Mouse (Mus musculus): ENCODE measurements at regions not wholly inside any gene's neighbourhood (a gene's known extent, or its start where the extent isn't known, plus 50 kb on each side); places are given as distances from the start of the nearest gene placed in this dataset.

DNA sequence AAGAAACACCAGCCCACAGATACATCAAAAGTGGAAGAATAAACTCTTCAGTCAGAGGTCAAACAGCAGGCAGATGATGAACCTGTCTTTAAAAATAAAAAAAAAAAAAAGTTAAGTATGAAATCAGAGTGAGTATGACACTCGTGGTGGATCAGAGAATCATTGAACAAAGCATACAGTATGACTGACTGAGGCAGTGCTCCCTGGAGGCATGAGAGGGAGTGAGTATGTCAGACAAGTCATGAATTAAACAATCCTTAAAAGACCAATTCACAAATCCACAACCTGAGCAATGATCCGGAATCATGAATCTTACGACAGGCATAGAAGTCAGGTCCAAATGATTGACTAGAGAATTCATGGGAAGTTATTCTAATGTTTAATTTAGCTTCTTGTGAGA lies 555.4 kb upstream of the Slc39a10 start:
- H3K4me1 ChIP-seq (replicated peaks), result no peaks in the 10 kb centered on the region
- H3K27ac ChIP-seq, result no peak overlapping the region
- no peak for DNase-seq (ENCODE audit: low spot score)
- 78% methylated on average over 3 of the region's 3 CpGs for WGBS
- H3K9me3 ChIP-seq, result no peaks in the 10 kb centered on the region
- no peaks in the 10 kb centered on the region for H3K36me3 ChIP-seq
- H3K4me3 ChIP-seq, result no peak overlapping the region
- H3K27me3 ChIP-seq (ENCODE audit: insufficient read depth, poor library complexity, severe bottlenecking), result no peaks in the 10 kb centered on the region

GRCm38 (mm10) chr1:47446021-47446420 lies 553.4 kb upstream of the Slc39a10 start:
- H3K9me3 ChIP-seq, result no peaks in the 10 kb centered on the region
- no peaks in the 10 kb centered on the region for H3K36me3 ChIP-seq
- H3K4me1 ChIP-seq (replicated peaks), result no peaks in the 10 kb centered on the region
- 74% methylated on average over 6 of the region's 6 CpGs for WGBS
- no peak overlapping the region for H3K4me3 ChIP-seq
- no peak overlapping the region for H3K27ac ChIP-seq
- no peak for DNase-seq (ENCODE audit: low spot score)
- no peaks in the 10 kb centered on the region for H3K27me3 ChIP-seq (ENCODE audit: insufficient read depth, poor library complexity, severe bottlenecking)

DNA sequence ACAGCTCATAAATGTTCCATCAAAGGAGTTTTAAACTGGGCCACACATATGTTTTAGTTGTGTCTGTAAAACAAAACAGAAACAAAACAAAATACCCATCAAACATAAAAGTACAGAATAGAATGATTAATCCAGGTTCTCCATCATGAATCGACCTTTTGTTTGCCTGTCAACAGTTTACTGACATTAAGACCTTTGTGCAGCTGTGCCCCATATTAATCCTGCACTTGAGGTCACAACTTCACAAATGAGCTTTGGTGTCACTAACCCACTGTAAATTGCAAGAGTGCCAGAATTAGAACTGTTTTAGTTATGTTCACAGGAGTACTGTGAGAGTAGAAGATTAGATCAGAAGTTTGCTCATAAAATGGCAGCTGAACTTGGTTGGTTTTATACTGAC lies 540.2 kb upstream of the Slc39a10 start:
- WGBS, result 71% methylated on average over 1 of the region's 1 CpGs
- Histone ChIP-seq H3K4me1 (replicated peaks) (no peaks in the 10 kb centered on the region), H3K36me3 (no peaks in the 10 kb centered on the region), H3K9me3 (no peaks in the 10 kb centered on the region), H3K27me3 (ENCODE audit: insufficient read depth, poor library complexity, severe bottlenecking) (no peaks in the 10 kb centered on the region), H3K27ac (no peak overlapping the region), H3K4me3 (no peak overlapping the region)
- no peak for DNase-seq (ENCODE audit: low spot score)

DNA sequence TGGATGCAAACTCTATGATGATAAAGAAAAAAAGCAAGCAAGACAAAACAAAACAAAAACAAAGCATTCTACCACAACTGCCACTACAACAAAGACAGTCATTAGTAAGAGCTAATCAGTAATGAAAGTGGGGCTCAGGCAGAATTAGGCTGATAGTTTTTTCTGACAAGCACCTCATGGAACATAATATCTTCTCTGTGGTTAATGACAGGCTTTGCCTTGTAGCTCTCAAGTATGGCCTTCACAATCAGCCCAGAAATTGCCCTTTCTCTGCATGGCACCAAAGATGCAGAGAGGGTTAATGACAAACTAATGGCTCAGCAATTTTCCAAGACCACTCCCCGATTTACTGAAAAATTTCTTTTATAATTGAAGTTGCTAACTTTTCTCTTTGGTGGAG lies 512.5 kb upstream of the Slc39a10 start:
- Histone ChIP-seq H3K4me1 (replicated peaks) (no peaks in the 10 kb centered on the region), H3K27ac (no peak overlapping the region), H3K4me3 (no peak overlapping the region), H3K27me3 (ENCODE audit: insufficient read depth, poor library complexity, severe bottlenecking) (no peaks in the 10 kb centered on the region), H3K36me3 (no peaks in the 10 kb centered on the region), H3K9me3 (no peaks in the 10 kb centered on the region)
- no peak for DNase-seq (ENCODE audit: low spot score)
- WGBS, result 80% methylated on average over 1 of the region's 1 CpGs

DNA sequence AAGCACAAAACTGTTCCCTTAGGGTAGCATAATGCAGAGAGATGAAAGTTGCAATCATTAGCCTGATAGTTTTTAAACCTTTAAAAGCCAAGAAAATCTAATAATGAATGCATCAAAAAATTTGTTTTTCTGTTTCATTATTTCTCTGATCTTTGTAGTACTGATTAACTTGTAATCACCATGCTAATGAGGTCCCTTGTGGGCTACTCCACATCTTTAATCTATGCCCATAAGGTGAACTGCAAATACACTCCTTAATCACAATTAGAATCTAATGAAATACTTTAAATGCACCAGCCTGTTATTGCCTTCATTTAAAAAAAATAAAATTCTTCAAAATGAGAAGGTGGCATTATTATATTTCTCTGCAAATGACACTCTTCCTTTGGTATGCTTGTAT lies 493.9 kb upstream of the Slc39a10 start:
- no peak for DNase-seq (ENCODE audit: low spot score)
- H3K4me1 ChIP-seq (replicated peaks), result no peaks in the 10 kb centered on the region

DNA sequence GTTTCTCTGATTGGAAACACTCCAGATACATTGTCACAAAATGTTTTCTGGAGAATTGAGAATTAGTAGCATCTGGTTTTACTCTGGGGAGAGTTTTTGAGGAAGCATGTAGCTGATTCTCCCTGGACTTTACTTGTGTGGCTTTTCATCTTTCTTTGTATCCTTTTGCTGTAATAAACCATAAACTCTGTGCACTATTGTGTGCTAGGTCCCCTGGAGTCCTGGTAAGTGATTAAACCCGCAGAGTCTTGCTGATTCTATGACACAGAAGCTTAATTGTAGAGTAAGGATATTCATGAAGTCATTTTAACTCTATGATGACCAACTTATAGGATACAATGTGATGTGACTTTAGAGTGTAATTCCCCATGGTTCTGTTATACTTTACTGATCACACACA lies 486.1 kb upstream of the Slc39a10 start:
- 48% methylated on average over 1 of the region's 1 CpGs for WGBS
- Histone ChIP-seq H3K4me3 (no peak overlapping the region), H3K36me3 (no peaks in the 10 kb centered on the region), H3K27ac (no peak overlapping the region), H3K27me3 (ENCODE audit: insufficient read depth, poor library complexity, severe bottlenecking) (no peaks in the 10 kb centered on the region), H3K9me3 (no peaks in the 10 kb centered on the region), H3K4me1 (replicated peaks) (no peaks in the 10 kb centered on the region)
- no peak for DNase-seq (ENCODE audit: low spot score)

More for the DNA sequence above, 493.9 kb upstream of the Slc39a10 start:
- H3K27me3 ChIP-seq (ENCODE audit: insufficient read depth, poor library complexity, severe bottlenecking), result no peaks in the 10 kb centered on the region
- H3K27ac ChIP-seq, result no peak overlapping the region
- H3K36me3 ChIP-seq, result no peaks in the 10 kb centered on the region
- no peak overlapping the region for H3K4me3 ChIP-seq
- H3K9me3 ChIP-seq, result no peaks in the 10 kb centered on the region

- Histone ChIP-seq H3K27me3 (ENCODE audit: insufficient read depth, poor library complexity, severe bottlenecking) (no peaks in the 10 kb centered on the region), H3K4me1 (replicated peaks) (no peaks in the 10 kb centered on the region), H3K36me3 (no peaks in the 10 kb centered on the region), H3K4me3 (no peak overlapping the region), H3K9me3 (no peaks in the 10 kb centered on the region), H3K27ac (no peak overlapping the region)
- DNase-seq (ENCODE audit: low spot score), result no peak
- 91% methylated on average over 3 of the region's 3 CpGs for WGBS
Measured at GRCm38 (mm10) chr1:47339718-47340439, 447.2 kb upstream of the Slc39a10 start.

DNA sequence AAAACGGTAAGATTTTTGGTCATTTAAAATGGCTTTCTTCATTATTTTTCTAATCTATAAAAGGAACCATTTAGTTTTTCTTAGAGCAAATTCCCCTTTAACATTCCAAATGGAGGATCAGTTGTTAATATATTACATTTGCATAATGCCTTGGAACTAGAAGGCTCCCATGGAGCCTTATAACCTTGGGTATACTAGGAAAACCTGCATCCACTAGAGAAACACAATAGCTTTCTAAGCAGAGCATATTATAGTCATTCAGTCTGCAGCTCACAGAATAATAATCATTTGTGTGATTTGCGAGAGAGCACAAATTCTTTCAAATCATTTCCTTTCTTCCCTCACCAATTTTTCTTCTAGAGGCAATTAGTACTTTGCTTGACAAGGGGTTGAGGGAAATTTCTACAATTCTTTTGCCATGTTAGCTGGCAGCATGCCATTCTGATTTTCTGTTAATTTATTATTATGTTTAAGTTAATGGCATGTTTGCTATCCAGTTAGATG lies 418.0 kb upstream of the Slc39a10 start:
- WGBS, result 87% methylated on average over 2 of the region's 2 CpGs
- Histone ChIP-seq H3K27ac (no peak overlapping the region), H3K4me3 (no peak overlapping the region), H3K9me3 (no peaks in the 10 kb centered on the region), H3K36me3 (no peaks in the 10 kb centered on the region), H3K4me1 (replicated peaks) (no peaks in the 10 kb centered on the region), H3K27me3 (ENCODE audit: insufficient read depth, poor library complexity, severe bottlenecking) (no peaks in the 10 kb centered on the region)
- DNase-seq (ENCODE audit: low spot score), result no peak

GRCm38 (mm10) chr1:47306961-47307360 lies 414.3 kb upstream of the Slc39a10 start:
- H3K27me3 ChIP-seq (ENCODE audit: insufficient read depth, poor library complexity, severe bottlenecking), result no peaks in the 10 kb centered on the region
- H3K4me1 ChIP-seq (replicated peaks), result no peaks in the 10 kb centered on the region
- no peaks in the 10 kb centered on the region for H3K36me3 ChIP-seq
- no peak overlapping the region for H3K27ac ChIP-seq
- no peak for DNase-seq (ENCODE audit: low spot score)
- H3K4me3 ChIP-seq, result no peak overlapping the region
- H3K9me3 ChIP-seq, result no peaks in the 10 kb centered on the region

- no peaks in the 10 kb centered on the region for H3K36me3 ChIP-seq
- no peaks in the 10 kb centered on the region for H3K4me1 ChIP-seq (replicated peaks)
- DNase-seq (ENCODE audit: low spot score), result no peak
- H3K4me3 ChIP-seq, result no peak overlapping the region
- no peaks in the 10 kb centered on the region for H3K27me3 ChIP-seq (ENCODE audit: insufficient read depth, poor library complexity, severe bottlenecking)
- WGBS, result 92% methylated on average over 1 of the region's 1 CpGs
- no peak overlapping the region for H3K27ac ChIP-seq
- H3K9me3 ChIP-seq, result no peaks in the 10 kb centered on the region
Measured at GRCm38 (mm10) chr1:47299311-47299710, 406.7 kb upstream of the Slc39a10 start.

DNA sequence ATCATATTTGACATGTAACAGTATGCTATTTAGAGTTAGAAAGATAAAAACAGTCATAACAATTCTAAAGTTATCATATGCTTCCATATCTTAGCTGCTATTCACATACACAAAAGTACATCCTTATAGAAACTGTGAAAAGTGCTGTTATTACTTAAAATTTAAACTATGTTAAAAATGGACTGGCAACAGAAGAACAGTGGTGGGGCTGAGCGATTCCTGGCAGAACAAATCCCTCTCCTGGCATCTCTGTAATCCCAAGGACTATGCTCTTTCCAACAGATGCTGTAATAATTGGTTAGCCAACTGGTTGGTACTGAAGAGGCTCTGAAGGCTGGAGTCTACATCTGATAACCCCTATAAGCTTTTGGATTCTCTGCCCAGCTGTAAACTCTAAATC lies 393.0 kb upstream of the Slc39a10 start:
- whole genome bisulfite sequencing, result 91% methylated on average over 1 of the region's 1 CpGs
- H3K36me3 ChIP-seq, result no peaks in the 10 kb centered on the region
- no peak for DNase-seq (ENCODE audit: low spot score)
- no peak overlapping the region for H3K27ac ChIP-seq
- H3K4me3 ChIP-seq, result no peak overlapping the region
- no peaks in the 10 kb centered on the region for H3K4me1 ChIP-seq (replicated peaks)
- no peaks in the 10 kb centered on the region for H3K27me3 ChIP-seq (ENCODE audit: insufficient read depth, poor library complexity, severe bottlenecking)
- no peaks in the 10 kb centered on the region for H3K9me3 ChIP-seq

DNA sequence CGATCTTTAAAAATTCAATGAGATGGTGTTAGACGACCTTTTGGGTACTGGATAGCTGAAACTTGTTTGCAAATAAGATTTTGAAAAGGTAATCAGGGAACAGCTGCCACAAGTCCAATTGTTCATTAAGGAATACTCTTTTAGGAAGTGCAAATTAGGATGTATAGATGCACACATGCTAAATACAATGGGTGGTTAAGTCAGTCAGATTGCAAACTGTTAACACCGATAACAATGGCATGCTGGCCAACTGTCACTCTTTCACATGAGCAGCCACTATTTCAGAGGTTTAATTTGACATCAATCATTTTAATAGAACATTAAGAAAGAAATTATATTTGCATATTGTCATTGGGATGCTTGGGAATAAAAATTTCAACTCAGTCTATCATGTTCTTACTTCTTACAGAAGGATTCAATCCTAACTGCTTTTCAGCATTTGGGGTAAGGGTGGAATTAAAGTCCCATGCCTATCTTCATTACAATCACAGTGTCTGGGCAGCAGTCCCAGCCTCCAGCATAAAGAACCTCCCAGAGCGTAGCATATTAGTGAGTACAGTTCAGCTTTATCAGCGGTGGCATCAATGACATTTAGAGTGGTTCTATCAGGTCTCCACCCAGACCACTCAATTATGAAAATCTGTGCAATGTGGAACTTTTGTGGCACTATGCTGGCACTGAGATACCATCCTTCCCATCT lies 385.8 kb upstream of the Slc39a10 start:
- Histone ChIP-seq H3K4me1 (replicated peaks) (no peaks in the 10 kb centered on the region), H3K4me3 (no peak overlapping the region), H3K27me3 (ENCODE audit: insufficient read depth, poor library complexity, severe bottlenecking) (no peaks in the 10 kb centered on the region), H3K27ac (no peak overlapping the region), H3K36me3 (no peaks in the 10 kb centered on the region), H3K9me3 (no peaks in the 10 kb centered on the region)
- 78% methylated on average over 5 of the region's 5 CpGs for WGBS
- no peak for DNase-seq (ENCODE audit: low spot score)

- Histone ChIP-seq H3K27ac (no peak overlapping the region), H3K27me3 (ENCODE audit: insufficient read depth, poor library complexity, severe bottlenecking) (no peaks in the 10 kb centered on the region), H3K9me3 (no peaks in the 10 kb centered on the region), H3K36me3 (no peaks in the 10 kb centered on the region), H3K4me1 (replicated peaks) (no peaks in the 10 kb centered on the region), H3K4me3 (no peak overlapping the region)
- peak; percentile 3 for DNase-seq (ENCODE audit: low spot score)
- 33% methylated on average over 2 of the region's 2 CpGs for WGBS
Measured at GRCm38 (mm10) chr1:47277839-47278238, 385.2 kb upstream of the Slc39a10 start.

All from hindbrain, embryonic 10.5 days (tissue).